Mouse (Mus musculus) granulocyte monocyte progenitor cell, adult 5-6 weeks (primary cell): Measurements from ENCODE around the gene Tor1aip1. TPM values are rescaled to one million over a fixed set of nuclear protein-coding genes. Genes with fewer than 3 reads are reported as not detected.

Source experiments
- ATAC-seq: replicated peaks from 2 replicates; pipeline ENCODE4 v1.8.0; 2016; ENCODE audit warnings: mild to moderate bottlenecking, moderate TSS enrichment, inconsistent platforms; ENCODE audit not compliant: poor library complexity, severe bottlenecking
- total RNA-seq, 2 experiments: library from RNA; stranded (forward) in 1 of 2; stranded (reverse) in 1 of 2; fragments of 200-712, 200-1000 nt in 1 of 2; fragments of >200 nt in 1 of 2; fragmentation: Nextera tagmentation in 1 of 2; gene quantifications; 2 replicates each; pipeline ENCODE4 v1.2.3; 2014 to 2017

Tor1aip1 gene
- total RNA-seq, 2 experiments from 2014 or later = 36.9 to 73.8 TPM

DNA sequence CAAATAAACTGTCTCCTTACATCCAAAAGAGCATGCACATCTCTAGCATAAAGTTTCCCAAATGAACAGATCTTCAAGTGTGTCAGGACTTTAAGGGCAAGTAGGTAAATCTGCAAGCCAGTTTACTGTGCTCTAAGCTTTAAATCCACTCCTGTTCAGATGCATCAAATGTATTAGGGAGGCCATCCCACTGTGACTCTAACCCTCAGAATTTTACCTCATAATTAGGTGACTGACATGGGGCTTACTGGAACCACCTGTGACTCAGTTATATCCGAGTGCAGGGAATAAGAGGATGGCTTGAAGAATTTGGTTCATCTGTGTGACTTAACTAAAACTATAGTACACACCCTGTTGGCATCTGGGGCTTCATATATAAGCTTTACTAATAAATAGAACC, 1.6 kb downstream of the Tor1aip1 start:
- ATAC-seq = no peak

DNA sequence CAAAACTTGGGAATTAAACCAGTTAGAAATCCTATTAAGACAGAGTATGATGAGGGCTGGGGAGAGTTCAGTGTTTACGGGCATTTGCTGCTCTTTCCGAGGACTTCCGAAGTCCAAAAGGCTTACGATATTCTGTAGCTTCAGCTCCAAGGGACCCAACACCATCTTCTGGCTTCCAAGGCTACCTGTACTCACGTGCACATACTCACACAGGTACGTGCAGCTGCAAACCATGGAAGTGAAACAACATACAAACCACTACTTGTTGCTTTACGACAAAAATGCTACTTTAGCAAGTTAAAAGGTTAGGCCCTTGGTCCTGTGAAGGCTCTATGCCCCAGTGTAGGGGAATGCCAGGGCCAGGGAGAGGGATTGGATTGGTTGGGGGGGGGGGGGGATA, 2.4 kb downstream of the Tor1aip1 start:
- no peak for ATAC-seq

DNA sequence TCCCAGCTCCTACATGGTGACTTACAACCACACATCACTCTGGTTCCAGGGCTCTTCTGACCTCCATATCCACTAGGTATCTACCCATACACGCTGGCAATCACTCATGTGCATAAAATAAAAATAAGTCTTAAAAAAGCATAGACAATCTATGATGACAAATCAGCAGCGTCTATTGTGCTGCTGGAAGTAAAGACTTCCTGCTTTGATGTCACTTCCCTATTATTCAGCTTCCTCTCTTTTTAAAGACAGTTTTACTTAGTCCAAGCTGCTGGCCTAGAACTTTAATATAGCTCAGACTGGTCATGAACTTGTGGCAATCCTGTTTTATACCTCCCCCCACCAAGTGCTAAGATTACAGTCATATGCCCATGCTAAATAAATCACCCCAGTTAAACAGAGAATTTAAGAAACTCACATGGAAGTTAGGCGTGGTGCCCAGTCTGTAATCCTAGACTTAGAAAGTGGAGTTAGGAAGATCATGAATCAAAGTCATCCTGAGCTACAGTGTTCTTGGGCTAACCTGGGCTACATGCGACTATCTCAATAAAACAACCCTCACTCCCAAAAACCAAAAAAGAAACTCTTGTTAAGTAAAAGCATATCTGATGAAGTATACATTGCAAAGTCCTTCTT, 7.8 kb downstream of the Tor1aip1 start:
- peak; percentile 67 for ATAC-seq

DNA sequence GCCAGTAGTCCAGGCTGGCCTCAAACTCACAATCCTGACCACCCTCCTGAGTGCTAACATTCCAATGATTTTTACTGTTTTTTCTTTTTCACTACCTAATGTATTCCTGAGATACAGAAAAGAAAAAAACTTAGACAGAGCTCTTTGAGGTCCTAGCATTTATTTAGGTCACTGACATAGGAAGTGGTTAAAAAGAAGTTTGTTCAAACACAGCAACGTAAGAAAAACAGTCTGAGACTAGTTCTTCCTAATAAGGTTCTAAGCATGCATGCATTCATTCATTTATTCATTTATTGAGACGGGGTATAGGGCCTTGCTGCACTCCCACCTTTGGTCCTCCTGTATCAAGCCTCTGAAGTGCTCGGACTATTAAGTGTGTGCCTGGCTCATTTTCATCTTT, 8.4 kb downstream of the Tor1aip1 start:
- ATAC-seq = no peak

DNA sequence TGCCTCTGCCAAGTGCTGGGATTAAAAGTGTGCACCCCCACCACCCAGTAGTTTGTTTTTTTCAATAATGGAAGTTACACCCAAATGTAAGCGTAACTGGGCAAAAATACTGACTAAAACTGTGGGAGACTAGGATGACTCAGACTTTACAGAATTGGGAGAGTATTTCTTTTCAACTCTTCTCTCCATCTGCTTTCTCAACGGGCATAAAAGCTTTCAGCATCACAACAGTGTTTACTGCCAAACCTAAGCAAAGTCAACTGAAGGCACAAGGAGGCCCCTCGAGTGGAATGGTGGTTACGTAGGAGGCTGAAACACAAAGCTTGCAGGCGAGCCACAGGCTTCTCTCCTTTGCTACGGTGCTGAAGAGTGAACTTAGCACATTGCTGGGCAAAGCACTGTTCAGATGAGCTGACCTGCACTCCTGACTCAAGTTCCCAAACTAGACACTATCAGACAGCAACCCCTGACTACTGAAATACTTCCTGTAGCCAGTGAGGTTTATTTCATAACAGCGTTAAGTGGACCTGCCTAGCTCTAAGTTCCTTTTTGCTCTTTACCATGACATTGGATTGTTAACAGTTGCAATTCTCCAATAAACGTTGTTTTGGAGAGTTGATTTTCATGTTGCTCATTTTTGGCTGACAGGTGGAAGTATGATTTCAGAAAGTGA, 11.3 kb downstream of the Tor1aip1 start:
- peak; percentile 82 for ATAC-seq

DNA sequence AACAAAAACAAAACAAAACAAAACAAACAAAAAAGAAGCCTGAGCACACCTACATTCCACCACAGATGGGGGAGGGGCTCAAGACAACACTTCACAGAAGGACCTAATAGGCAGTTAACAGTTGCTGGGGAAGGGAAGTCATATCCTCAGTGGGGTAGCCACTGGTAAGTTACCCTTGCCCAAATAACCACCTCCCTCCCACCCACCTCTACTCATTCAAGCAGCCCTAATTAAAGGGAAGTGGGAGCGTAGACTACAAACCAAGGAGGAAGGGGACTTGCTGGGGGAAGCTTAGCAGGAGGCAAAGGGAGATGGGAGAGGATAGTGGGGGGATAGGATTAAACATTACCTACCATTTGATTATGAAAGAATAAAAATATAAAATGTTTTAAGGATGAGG, 15.9 kb downstream of the Tor1aip1 start:
- ATAC-seq = peak; percentile 69

DNA sequence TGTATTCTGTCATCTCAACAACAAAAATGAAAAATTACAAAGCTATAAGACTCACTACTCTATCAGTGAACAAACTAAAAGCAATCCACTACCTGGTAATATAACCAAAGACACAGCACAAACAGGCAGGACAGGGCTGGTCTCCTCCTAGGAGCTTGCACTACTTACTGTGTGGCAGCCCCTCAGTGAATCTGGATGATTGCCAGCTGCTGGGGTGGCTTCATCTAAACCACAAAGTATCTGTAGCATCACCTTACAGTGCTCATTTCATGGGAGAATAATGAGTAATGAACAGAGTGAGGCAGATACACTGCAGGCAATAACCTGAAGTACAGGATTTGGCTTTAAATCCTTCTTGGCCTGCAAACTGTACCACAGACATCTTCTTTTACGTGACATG, 16.5 kb downstream of the Tor1aip1 start:
- ATAC-seq = no peak

DNA sequence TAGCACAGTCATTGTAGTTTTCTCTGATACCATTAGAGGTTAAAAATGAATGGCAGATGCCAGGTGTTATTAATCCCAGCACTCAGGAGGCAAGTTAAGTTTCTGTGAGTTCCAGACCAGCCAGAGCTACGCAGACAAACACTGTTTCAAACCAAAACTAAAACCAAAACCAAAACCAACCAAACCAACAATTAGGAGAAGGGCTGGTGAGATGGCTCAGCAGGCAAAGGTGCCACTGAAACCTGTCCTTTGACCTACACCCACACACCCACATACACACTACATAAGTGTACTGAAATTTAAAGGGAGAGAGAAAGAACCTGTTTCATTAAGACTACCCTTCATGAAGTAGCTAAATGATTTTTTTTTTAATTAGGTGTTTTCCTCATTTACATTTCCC, 27.3 kb downstream of the Tor1aip1 start:
- no peak for ATAC-seq

DNA sequence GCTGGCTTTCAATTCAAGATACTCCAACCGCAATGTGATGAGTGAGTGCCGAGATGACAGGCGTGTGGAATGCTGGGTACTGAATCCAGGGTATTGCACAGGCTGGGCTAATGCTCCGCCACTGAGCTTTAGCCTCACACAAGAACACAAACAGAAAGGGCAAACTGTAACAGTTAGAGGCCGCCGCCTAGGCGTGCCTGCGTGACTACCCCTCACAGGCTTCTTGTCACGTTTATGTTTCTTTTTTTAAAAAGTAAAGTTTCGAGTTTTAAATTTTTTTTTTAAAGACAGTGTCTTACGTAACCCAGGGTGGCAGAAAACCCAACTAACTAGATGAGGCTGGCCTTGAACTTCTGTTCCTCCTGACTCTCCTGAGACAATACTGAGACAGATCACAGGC, 30.4 kb downstream of the Tor1aip1 start:
- no peak for ATAC-seq

DNA sequence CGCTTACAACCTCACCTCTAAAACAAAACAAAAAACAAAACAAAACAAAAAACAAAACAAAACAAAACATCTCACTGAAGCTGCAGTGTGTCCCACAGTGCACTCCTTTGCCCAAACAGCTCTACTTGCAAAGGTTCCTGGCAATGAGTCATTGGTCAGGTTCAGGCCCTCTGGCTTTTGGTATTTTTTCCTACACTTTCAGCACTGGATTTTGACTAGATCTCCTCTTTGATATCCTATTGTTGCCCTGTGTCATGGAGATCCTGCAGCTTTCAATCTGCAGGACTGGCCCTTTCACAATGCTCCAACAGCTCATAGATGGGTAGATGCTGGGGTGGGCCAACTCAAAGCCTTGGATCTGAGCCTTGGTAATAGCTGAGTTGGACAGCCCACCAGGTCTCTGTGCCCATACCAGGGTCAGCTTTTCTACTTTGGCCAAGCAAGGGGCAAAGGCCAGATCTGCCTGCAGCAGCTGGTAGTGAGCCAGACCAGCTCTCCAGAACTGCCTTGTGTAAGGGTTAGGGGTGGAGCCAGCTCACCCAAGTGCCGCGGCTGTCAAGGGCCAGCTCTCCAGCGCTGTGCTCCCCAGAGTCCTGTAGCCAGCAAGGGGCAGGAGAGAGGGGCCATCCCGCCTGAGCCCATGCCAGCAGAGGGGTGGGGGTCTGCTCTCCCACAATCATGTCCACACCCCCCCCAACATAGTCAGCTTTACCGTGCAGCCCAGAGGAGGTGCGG, 32.9 kb downstream of the Tor1aip1 start:
- no peak for ATAC-seq

DNA sequence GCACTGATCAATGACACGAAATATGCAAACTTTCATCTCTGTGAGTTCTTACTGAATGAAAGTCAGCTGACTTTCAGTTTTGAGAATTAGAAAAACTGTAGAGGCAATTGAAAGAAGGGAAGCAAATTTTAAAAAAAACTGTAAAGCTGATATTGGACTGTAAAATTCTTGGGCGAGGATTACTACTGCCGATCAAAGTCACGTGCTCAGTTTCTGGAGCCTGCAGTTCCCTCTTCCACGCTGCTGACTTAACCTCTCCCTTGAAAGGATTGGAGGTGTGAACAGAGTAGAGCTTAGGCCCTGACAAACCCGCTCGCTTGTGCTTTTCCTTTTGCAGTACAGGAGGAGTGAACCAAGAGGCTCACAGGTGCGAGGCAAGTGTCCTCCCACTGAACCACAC, 33.9 kb downstream of the Tor1aip1 start:
- no peak for ATAC-seq

DNA sequence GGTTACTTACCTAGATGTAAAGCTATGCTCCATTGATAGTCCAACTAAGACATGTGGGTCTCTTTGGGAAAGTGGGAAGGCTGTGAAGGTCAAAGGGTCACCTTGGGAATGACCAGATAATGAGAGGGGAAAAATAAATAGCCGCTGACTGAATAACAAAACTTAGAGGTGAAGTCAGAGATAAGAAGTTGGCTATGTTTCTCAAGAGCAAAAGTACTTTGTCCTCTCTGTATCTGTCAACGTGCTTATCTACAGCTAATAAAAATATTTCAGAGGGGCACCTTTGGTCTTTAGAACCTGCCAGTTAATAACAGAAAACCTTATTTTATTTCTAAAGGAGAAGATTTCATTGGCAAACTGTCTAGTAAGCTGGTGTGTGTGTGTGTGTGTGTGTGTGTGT, 40.7 kb downstream of the Tor1aip1 start:
- ATAC-seq = no peak

DNA sequence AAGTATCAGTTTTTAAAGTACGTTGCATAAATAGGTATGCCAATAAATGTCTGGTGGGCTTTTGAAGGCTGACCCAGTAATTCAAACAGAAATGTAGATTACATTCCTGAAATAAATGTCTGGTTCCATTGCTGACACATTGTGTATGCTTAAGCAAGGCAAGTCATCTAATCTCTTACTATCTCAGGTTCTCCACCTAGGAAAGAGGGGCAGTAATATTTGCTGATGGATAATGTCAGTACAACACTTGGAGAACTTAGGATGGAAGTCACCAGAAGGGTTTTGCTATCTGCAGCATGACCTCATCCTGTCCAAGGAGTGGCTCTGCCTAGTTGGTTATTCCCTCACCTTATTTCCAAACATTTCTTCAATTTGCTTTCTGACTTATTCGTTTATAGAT, 41.8 kb downstream of the Tor1aip1 start:
- ATAC-seq = no peak

DNA sequence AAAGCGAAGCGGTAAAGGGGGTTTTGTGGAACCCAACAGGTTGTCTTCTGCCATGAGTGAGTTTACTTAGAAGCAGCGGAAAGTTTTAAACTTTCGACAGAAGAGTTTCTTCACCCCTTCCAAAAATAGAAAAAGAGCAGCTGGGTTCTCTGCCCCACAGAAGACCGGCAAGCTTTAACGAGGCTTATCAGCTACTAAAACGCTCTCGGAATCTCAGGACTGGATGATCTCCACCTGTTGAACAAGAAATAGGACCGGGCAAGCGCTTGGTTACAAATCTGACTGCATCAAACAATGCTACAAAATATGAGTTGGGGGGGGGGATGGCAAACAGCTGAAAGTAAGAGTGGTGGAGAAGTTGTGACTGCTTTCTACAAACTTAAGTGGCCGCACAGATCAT, 45.9 kb downstream of the Tor1aip1 start:
- no peak for ATAC-seq

DNA sequence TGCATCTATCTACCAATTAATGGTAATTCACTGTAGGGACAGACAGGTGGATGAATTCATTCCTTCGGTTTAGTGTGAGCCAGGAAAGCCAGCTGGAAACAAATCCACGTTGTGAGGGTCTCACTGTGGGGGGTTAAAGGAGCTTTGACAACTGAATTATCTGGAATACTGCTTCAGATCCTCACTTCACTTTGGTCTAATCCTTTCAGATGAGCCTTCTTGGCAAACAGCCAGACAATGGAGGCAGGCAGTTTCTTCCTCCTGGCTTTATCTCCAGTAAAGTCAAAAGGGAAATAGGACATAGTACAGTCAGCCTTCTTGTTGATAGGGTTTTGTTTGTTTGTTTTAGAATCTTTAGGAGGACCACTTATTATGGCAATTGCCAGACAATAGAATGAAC, 46.9 kb downstream of the Tor1aip1 start:
- ATAC-seq = no peak

DNA sequence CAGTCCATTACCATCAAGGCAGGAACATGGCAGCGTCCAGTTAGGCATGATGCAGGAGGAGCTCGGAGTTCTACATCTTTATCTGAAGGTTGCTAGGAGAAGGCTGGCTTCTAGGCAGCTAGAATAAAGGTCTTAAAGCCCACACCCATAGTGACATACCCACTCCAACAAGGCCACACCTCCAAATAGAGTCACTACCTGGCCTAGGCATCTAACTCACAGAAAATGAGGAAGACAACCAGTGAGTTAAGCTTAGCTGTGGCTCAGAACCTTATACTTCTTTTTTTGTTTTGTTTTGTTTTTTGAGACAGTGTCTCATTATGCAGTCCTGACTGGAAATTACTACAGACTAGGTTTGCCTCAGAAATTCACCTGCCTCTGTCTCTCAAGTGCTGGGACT, 48.7 kb downstream of the Tor1aip1 start:
- ATAC-seq = no peak

DNA sequence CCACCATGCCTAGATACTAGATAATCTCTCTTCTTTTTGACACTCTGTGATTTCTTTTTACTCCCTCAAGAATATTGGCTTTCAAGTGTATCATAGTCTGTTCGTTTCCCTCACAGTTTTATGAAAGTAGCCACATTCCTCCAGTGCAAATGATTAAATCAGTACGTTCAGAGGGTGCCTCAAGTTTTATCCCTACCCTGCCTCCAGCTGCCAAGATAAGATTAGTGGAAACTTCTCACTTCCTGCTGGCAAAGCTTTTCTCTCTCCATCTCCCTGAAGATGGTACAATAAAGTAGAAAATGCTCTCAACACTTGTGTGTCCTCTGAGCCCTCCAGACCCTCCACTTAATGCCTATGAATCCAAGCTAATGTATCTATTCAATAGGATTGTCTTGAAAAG, 61.3 kb downstream of the Tor1aip1 start:
- ATAC-seq = no peak

DNA sequence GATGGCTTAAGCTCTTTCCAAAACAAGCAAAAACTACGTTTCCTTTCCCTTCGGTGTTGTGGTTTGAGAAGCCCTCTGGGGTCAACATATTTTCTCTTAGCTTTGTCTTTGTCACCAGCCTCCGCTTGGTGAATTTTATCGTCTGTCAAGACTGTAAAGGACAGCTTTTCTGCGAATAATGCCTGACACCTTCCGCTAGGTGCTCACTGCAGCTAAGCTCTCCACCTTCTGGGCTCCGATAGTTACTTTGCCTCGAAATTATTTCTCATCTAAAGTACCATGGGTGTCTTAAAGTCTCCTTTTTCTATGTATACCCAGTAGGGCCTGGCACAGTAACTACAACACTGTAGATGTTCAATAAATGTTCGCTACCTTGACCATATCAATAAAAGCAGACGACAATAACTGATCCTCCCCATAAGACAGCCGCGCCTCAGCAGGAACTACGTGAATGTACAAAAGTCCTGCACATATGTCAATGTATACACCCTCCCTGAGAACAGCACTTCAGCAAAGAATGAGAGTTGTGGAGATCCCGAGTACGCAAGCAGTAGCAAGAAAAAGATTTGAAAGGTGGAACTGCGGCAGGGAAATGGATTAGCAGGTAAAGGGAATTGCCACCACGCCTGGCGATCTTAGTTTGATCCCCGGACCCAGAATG, 62.4 kb downstream of the Tor1aip1 start:
- ATAC-seq = peak; percentile 6; the same call in 1 of the 2 replicates

DNA sequence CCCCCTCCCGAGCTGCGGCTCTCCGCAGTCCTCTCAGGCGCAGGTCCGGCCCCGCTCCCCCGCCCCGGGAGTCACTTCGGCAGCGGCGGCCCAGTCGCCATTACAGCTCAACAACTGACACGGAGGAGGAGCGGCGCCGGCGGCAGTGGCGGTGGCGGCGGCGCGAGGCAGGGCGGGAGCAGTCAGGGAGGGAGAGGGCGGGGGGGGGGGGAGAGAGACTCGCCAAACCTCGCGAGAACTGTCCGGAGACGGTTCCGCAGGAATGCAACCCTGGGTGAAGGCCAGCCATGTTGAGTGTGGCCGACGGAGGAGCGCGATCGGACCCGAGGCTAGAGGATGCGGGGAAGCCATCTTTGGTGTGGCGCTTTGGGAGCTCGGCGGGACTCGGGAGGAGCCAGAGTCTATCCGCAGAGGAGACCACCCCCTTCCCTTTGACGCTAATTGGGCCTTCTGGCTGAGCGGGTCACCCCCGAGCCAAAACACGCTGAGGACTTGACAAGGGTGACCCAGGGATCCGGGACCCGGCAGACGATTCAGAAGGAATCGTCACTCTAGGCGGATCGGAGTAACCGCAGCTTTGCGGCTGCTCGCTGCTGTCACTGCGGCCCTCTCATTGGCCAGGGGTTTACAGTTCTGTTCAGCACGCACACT, 63.1 kb downstream of the Tor1aip1 start, which contains the start of gene Cep350:
Cep350 (minus strand) TSS at position 188 of the 651 bp plus-strand sequence.
- ATAC-seq = peak; percentile 88
